Mouse (Mus musculus) cerebellum, adult 18-20 months (tissue): Measurements from ENCODE around the gene 4933402N22Rik.
"Not testable (repeated sequence)": the region's sequence is repeated elsewhere in the genome, so short reads cannot be mapped to it uniquely, and the experiment has no call there.

Experiments
- DNase-seq, 2 experiments: peaks; one replicate each; pipeline ENCODE4 v3.0.0; 2021

4933402N22Rik gene

GRCm38 (mm10) chr5:11917743-11918142 lies at the start of gene 4933402N22Rik:
Gene 4933402N22Rik, plus strand, starts transcription at chr5:11918043.
- DNase-seq, result not testable (repeated sequence)

- DNase-seq, result not testable (repeated sequence)
Measured at GRCm38 (mm10) chr5:11923790-11924189, 5.9 kb downstream of the 4933402N22Rik start.
